Mouse (Mus musculus) stomach, postnatal 0 days (tissue): ENCODE results near the gene Rala.

Experiments
- CTCF ChIP-seq: IDR thresholded peaks from 2 replicates; pipeline ENCODE4 v1.5.1; 2016; ENCODE audit warnings: antibody characterized with exemption, low read depth, mild to moderate bottlenecking, moderate library complexity
- EP300 ChIP-seq: optimal IDR thresholded peaks from 2 replicates; pipeline ENCODE3; 2016; ENCODE audit warnings: antibody characterized with exemption

- TF ChIP-seq CTCF = no peak
- TF ChIP-seq EP300 = no peak
Observed at GRCm38 (mm10) chr13:17975457-17975856, 31.4 kb upstream of the Rala start.
